Mouse (Mus musculus) stomach, embryonic 15.5 days (tissue): ENCODE measurements around the gene Stat5b. TPM values are rescaled to one million over a fixed set of nuclear protein-coding genes. Genes with fewer than 3 reads are reported as not detected.

Experiments used
- ATAC-seq: fragments of 200-750 bp; cut with Nextera tagmentation; 2 replicates; pipeline ENCODE4 v1.8.0; 2017; ENCODE audit warnings: low read depth, moderate number of reproducible peaks, moderate TSS enrichment; ENCODE audit not compliant: insufficient read depth, low FRiP score
- H3K27ac ChIP-seq: fragments of 300-500 bp; sonication (generic); 2 replicates; pipeline ENCODE4 v1.5.1; 2015; ENCODE audit warnings: mild to moderate bottlenecking, inconsistent platforms
- H3K27me3 ChIP-seq: fragments of 300-500 bp; sonication (generic); replicated peaks from 2 replicates; pipeline ENCODE4 v1.6.1; 2015; ENCODE audit warnings: inconsistent platforms
- H3K36me3 ChIP-seq: fragments of 300-500 bp; sonication (generic); 2 replicates; pipeline ENCODE4 v1.6.1; 2015; ENCODE audit warnings: inconsistent platforms
- H3K4me1 ChIP-seq: fragments of 300-500 bp; sonication (generic); 2 replicates; pipeline ENCODE4 v1.6.1; 2015; ENCODE audit warnings: inconsistent platforms
- H3K4me2 ChIP-seq: fragments of 300-500 bp; sonication (generic); 2 replicates; pipeline ENCODE4 v1.6.1; 2015; ENCODE audit warnings: mild to moderate bottlenecking, inconsistent platforms
- H3K4me3 ChIP-seq: fragments of 300-500 bp; sonication (generic); replicated peaks from 2 replicates; pipeline ENCODE4 v1.5.1; 2015; ENCODE audit warnings: inconsistent platforms
- H3K9ac ChIP-seq: fragments of 300-500 bp; sonication (generic); 2 replicates; pipeline ENCODE4 v1.6.1; 2015; ENCODE audit warnings: inconsistent platforms
- H3K9me3 ChIP-seq: fragments of 300-500 bp; sonication (generic); 2 replicates; pipeline ENCODE4 v1.6.1; 2016; ENCODE audit warnings: inconsistent platforms
- WGBS: fragments of 180-500 bp; shearing (Covaris S2); methylation state at CpG from one replicate; pipeline ENCODE4 v1.1.7; 2015; 5-methylcytosine and 5-hydroxymethylcytosine counted together
- polyA plus RNA-seq: library from polyadenylated mRNA; unstranded; fragments of >200 nt; fragmentation: Nextera tagmentation; extraction: Ambion mirVana; gene quantifications from 2 replicates; pipeline ENCODE4 v1.2.1, GENCODE M21; 2015

Stat5b gene
- polyA plus RNA-seq, 1 experiment from 2014 or later, result 27.5 TPM

- ATAC-seq, result no peak
- Histone ChIP-seq H3K9me3 (no peaks in the 10 kb centered on the region), H3K4me3 (no peak overlapping the region), H3K27ac (no peak overlapping the region), H3K36me3 (no peaks in the 10 kb centered on the region), H3K9ac (no peak overlapping the region), H3K4me2 (peak overlapping the region; percentile 79), H3K4me1 (peaks cover 9% of the 10 kb centered on the region; the same call in 1 of the 2 replicates), H3K27me3 (no peaks in the 10 kb centered on the region)
- 75% methylated on average over 7 of the region's 7 CpGs for WGBS
Measured at GRCm38 (mm10) chr11:100861335-100861734, 10.8 kb upstream of the Stat5b start.

- ATAC-seq, result peak; percentile 85
- Histone ChIP-seq H3K27me3 (no peaks in the 10 kb centered on the region), H3K4me3 (peak overlapping the region; percentile 55), H3K9ac (peak overlapping the region; percentile 55), H3K4me1 (peaks cover 9% of the 10 kb centered on the region; the same call in 1 of the 2 replicates), H3K27ac (peak overlapping the region; percentile 23; the same call in 1 of the 2 replicates), H3K36me3 (no peaks in the 10 kb centered on the region), H3K4me2 (peak overlapping the region; percentile 79), H3K9me3 (no peaks in the 10 kb centered on the region)
- WGBS, result 2% methylated on average over 49 of the region's 55 CpGs
Measured at GRCm38 (mm10) chr11:100860198-100861048, 9.9 kb upstream of the Stat5b start.

GRCm38 (mm10) chr11:100859579-100860075 lies 9.1 kb upstream of the Stat5b start:
- Histone ChIP-seq H3K27ac (no peak overlapping the region), H3K4me1 (peaks cover 9% of the 10 kb centered on the region; the same call in 1 of the 2 replicates), H3K9me3 (no peaks in the 10 kb centered on the region), H3K36me3 (no peaks in the 10 kb centered on the region), H3K4me3 (peak overlapping the region; percentile 55), H3K9ac (no peak overlapping the region), H3K4me2 (peak overlapping the region; percentile 79), H3K27me3 (no peaks in the 10 kb centered on the region)
- 49% methylated on average over 6 of the region's 6 CpGs for WGBS
- no peak for ATAC-seq

- ATAC-seq, result no peak
- Histone ChIP-seq H3K27me3 (no peaks in the 10 kb centered on the region), H3K27ac (peak within 1 kb of the TSS; percentile 23; the same call in 1 of the 2 replicates), H3K4me1 (peaks cover 9% of the 10 kb centered on the region; the same call in 1 of the 2 replicates), H3K4me3 (peak within 1 kb of the TSS; percentile 55), H3K36me3 (no peaks in the 10 kb centered on the region), H3K9ac (no peak within 1 kb of the TSS), H3K9me3 (no peaks in the 10 kb centered on the region), H3K4me2 (peak within 1 kb of the TSS; percentile 79)
- 64% methylated on average over 9 of the region's 9 CpGs for WGBS
Measured at GRCm38 (mm10) chr11:100858935-100859578, 8.5 kb upstream of the Stat5b start, which contains the start of gene Stat5a. Gene Stat5a, plus strand, starts transcription at chr11:100859351.

GRCm38 (mm10) chr11:100857960-100858359 lies 7.4 kb upstream of the Stat5b start:
- Histone ChIP-seq H3K27ac (no peak overlapping the region), H3K27me3 (no peaks in the 10 kb centered on the region), H3K4me3 (no peak overlapping the region), H3K4me2 (no peak overlapping the region), H3K36me3 (no peaks in the 10 kb centered on the region), H3K9ac (no peak overlapping the region), H3K4me1 (peaks cover 9% of the 10 kb centered on the region; the same call in 1 of the 2 replicates), H3K9me3 (no peaks in the 10 kb centered on the region)
- WGBS, result 63% methylated on average over 6 of the region's 6 CpGs
- ATAC-seq, result no peak

- Histone ChIP-seq H3K4me3 (no peak overlapping the region), H3K36me3 (no peaks in the 10 kb centered on the region), H3K9me3 (no peaks in the 10 kb centered on the region), H3K9ac (no peak overlapping the region), H3K27me3 (no peaks in the 10 kb centered on the region), H3K4me2 (no peak overlapping the region), H3K4me1 (0 out of 2 replicates have a peak, but pooled peaks cover 12% of the 10 kb centered on the region), H3K27ac (no peak overlapping the region)
- WGBS, result 74% methylated on average over 4 of the region's 4 CpGs
- ATAC-seq, result no peak
Measured at GRCm38 (mm10) chr11:100855178-100855577, 4.7 kb upstream of the Stat5b start.

GRCm38 (mm10) chr11:100854268-100854667 lies 3.7 kb upstream of the Stat5b start:
- H3K27me3 ChIP-seq, result no peaks in the 10 kb centered on the region
- H3K9me3 ChIP-seq, result no peaks in the 10 kb centered on the region
- H3K9ac ChIP-seq, result no peak overlapping the region
- 56% methylated on average over 4 of the region's 4 CpGs for WGBS
- no peak overlapping the region for H3K4me2 ChIP-seq
- no peak overlapping the region for H3K4me3 ChIP-seq
- no peaks in the 10 kb centered on the region for H3K36me3 ChIP-seq
- H3K27ac ChIP-seq, result no peak overlapping the region
- 0 out of 2 replicates have a peak, but pooled peaks cover 10% of the 10 kb centered on the region for H3K4me1 ChIP-seq
- ATAC-seq, result no peak

GRCm38 (mm10) chr11:100853018-100853417 lies 2.5 kb upstream of the Stat5b start:
- 78% methylated on average over 5 of the region's 5 CpGs for WGBS
- H3K4me2 ChIP-seq, result no peak overlapping the region
- ATAC-seq, result no peak
- no peak overlapping the region for H3K4me3 ChIP-seq
- no peaks in the 10 kb centered on the region for H3K27me3 ChIP-seq
- H3K36me3 ChIP-seq, result no peaks in the 10 kb centered on the region
- no peaks in the 10 kb centered on the region for H3K9me3 ChIP-seq
- H3K4me1 ChIP-seq, result peaks cover 7% of the 10 kb centered on the region; the same call in 1 of the 2 replicates
- H3K27ac ChIP-seq, result no peak overlapping the region
- H3K9ac ChIP-seq, result no peak overlapping the region

- Histone ChIP-seq H3K9me3 (no peaks in the 10 kb centered on the region), H3K4me3 (no peak overlapping the region), H3K27ac (no peak overlapping the region), H3K9ac (no peak overlapping the region), H3K4me1 (peaks cover 7% of the 10 kb centered on the region; the same call in 1 of the 2 replicates), H3K4me2 (no peak overlapping the region), H3K36me3 (no peaks in the 10 kb centered on the region), H3K27me3 (no peaks in the 10 kb centered on the region)
- WGBS, result 79% methylated on average over 2 of the region's 2 CpGs
- ATAC-seq, result no peak
Measured at GRCm38 (mm10) chr11:100852088-100852487, 1.6 kb upstream of the Stat5b start.

GRCm38 (mm10) chr11:100850778-100851528 lies 429 bp upstream of the Stat5b start:
- ATAC-seq, result peak; percentile 33
- Histone ChIP-seq H3K9me3 (no peaks in the 10 kb centered on the region), H3K36me3 (no peaks in the 10 kb centered on the region), H3K27me3 (no peaks in the 10 kb centered on the region), H3K4me1 (peaks cover 7% of the 10 kb centered on the region; the same call in 1 of the 2 replicates), H3K9ac (peak overlapping the region; percentile 97), H3K27ac (peak overlapping the region; percentile 91), H3K4me2 (peak overlapping the region; percentile 85), H3K4me3 (peak overlapping the region; percentile 95)
- 2% methylated on average over 33 of the region's 33 CpGs for WGBS

GRCm38 (mm10) chr11:100849456-100850037 lies 977 bp downstream of the Stat5b start:
- Histone ChIP-seq H3K4me2 (peak overlapping the region; percentile 85), H3K9ac (peak overlapping the region; percentile 97), H3K4me3 (peak overlapping the region; percentile 95), H3K4me1 (peaks cover 7% of the 10 kb centered on the region; the same call in 1 of the 2 replicates), H3K9me3 (no peaks in the 10 kb centered on the region), H3K27me3 (no peaks in the 10 kb centered on the region), H3K36me3 (no peaks in the 10 kb centered on the region), H3K27ac (peak overlapping the region; percentile 91; the same call in 1 of the 2 replicates)
- WGBS, result 2% methylated on average over 13 of the region's 13 CpGs
- ATAC-seq, result no peak
